Mouse (Mus musculus) limb, embryonic 10.5 days (tissue): ENCODE data around the gene Mgat3. TPM values are rescaled to one million over a fixed set of nuclear protein-coding genes. Genes with fewer than 3 reads are reported as not detected.

ENCODE experiments used
- DNase-seq: peaks from one replicate; pipeline ENCODE4 v3.0.0-alpha.2; 2017; ENCODE audit warnings: low spot score
- H3K27ac ChIP-seq: fragments of 300-500 bp; sonication (generic); 2 replicates; pipeline ENCODE4 v1.5.1; 2016; ENCODE audit warnings: mild to moderate bottlenecking
- H3K27me3 ChIP-seq: fragments of 300-500 bp; sonication (generic); 2 replicates; pipeline ENCODE4 v1.6.1; 2016; ENCODE audit warnings: low read depth, mild to moderate bottlenecking; ENCODE audit not compliant: poor library complexity, severe bottlenecking
- H3K36me3 ChIP-seq: fragments of 300-500 bp; sonication (generic); 2 replicates; pipeline ENCODE4 v1.6.1; 2016; ENCODE audit warnings: mild to moderate bottlenecking, moderate library complexity
- H3K4me1 ChIP-seq: fragments of 300-500 bp; sonication (generic); 2 replicates; pipeline ENCODE4 v1.6.1; 2016
- H3K4me3 ChIP-seq: fragments of 300-500 bp; sonication (generic); 2 replicates; pipeline ENCODE4 v1.5.1; 2016; ENCODE audit warnings: mild to moderate bottlenecking, moderate library complexity
- H3K9me3 ChIP-seq: fragments of 300-500 bp; sonication (generic); replicated peaks from 2 replicates; pipeline ENCODE4 v1.6.1; 2016; ENCODE audit warnings: mild to moderate bottlenecking
- WGBS: fragments of 180-500 bp; shearing (Covaris S2); methylation state at CpG from one replicate; pipeline ENCODE4 v1.1.7; 2016; 5-methylcytosine and 5-hydroxymethylcytosine counted together
- polyA plus RNA-seq: library from polyadenylated mRNA; unstranded; fragments of >200 nt; fragmentation: Nextera tagmentation; extraction: Ambion mirVana; gene quantifications from 2 replicates; pipeline ENCODE4 v1.2.1, GENCODE M21; 2016

Mgat3 gene
- polyA plus RNA-seq, 1 experiment from 2014 or later = 5.3 TPM

GRCm38 (mm10) chr15:80253530-80253929 lies 80.0 kb downstream of the Mgat3 start:
- H3K9me3 ChIP-seq = no peaks in the 10 kb centered on the region
- peaks cover 62% of the 10 kb centered on the region for H3K4me1 ChIP-seq
- peaks cover 65% of the 10 kb centered on the region for H3K36me3 ChIP-seq
- DNase-seq = peak; percentile 51
- H3K4me3 ChIP-seq = peak overlapping the region; percentile 98
- no peaks in the 10 kb centered on the region; the same call in 1 of the 2 replicates for H3K27me3 ChIP-seq
- WGBS = 9% methylated on average over 2 of the region's 2 CpGs
- peak overlapping the region; percentile 99 for H3K27ac ChIP-seq

- no peaks in the 10 kb centered on the region; the same call in 1 of the 2 replicates for H3K27me3 ChIP-seq
- H3K27ac ChIP-seq = peak overlapping the region; percentile 99
- H3K9me3 ChIP-seq = no peaks in the 10 kb centered on the region
- H3K36me3 ChIP-seq = peaks cover 65% of the 10 kb centered on the region
- peaks cover 65% of the 10 kb centered on the region for H3K4me1 ChIP-seq
- WGBS = 51% methylated on average over 6 of the region's 6 CpGs
- no peak for DNase-seq
- peak overlapping the region; percentile 98 for H3K4me3 ChIP-seq
Measured at GRCm38 (mm10) chr15:80254207-80254606, 80.7 kb downstream of the Mgat3 start.

DNA sequence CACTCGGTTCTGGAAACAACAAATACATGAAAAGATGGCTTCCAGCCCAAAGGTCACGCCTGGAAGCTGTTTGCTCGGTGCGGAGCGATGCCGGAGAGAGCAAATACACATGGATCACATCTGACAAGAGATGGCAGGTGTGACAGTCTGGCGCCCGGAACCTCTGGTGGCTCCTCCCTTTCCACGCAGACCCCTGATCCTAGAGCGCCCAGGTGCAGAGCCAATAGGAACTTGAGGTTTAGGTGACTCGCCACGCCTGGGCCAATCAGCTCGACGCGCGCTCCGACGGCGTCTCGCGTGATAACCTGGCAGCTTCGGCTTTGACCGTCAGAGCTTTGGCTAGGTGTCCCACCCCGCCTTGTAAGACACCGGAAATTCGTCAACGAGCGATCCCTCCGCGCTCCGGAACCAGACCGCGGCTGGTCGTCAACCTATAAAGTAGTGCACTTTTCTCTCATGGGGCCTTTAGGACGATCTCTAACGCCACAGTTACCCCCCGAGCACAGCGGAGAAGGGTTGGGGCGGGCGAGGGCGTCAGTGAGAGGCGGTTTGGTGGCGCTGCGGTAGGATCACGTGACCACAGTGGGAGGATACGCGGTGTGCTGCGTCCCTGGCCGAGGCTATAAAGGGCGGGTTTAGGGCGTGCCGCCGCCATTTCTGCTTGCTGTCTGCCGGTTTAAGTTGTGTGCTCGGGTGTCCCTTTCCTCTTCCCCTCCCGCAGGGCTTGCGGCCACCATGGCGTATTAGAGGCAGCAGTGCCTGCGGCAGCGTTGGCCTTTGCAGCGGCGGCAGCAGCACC lies 81.5 kb downstream of the Mgat3 start, which contains the start of gene Atf4:
TSS of gene Atf4 (plus strand) at position 338 of the 799 bp plus-strand sequence.
- DNase-seq = peak; percentile 97
- H3K9me3 ChIP-seq = no peaks in the 10 kb centered on the region
- H3K36me3 ChIP-seq = peaks cover 65% of the 10 kb centered on the region
- H3K4me3 ChIP-seq = peak within 1 kb of the TSS; percentile 98
- WGBS = under 1% methylated on average over 62 of the region's 62 CpGs
- peaks cover 65% of the 10 kb centered on the region for H3K4me1 ChIP-seq
- H3K27me3 ChIP-seq = no peaks in the 10 kb centered on the region; the same call in 1 of the 2 replicates
- peak within 1 kb of the TSS; percentile 99 for H3K27ac ChIP-seq

- Histone ChIP-seq H3K27ac (peak overlapping the region; percentile 99), H3K9me3 (no peaks in the 10 kb centered on the region), H3K36me3 (peaks cover 65% of the 10 kb centered on the region), H3K4me1 (peaks cover 65% of the 10 kb centered on the region), H3K4me3 (peak overlapping the region; percentile 98), H3K27me3 (no peaks in the 10 kb centered on the region; the same call in 1 of the 2 replicates)
- WGBS = under 1% methylated on average over 51 of the region's 51 CpGs
- peak; percentile 89 for DNase-seq
Measured at GRCm38 (mm10) chr15:80255646-80256121, 82.2 kb downstream of the Mgat3 start.

GRCm38 (mm10) chr15:80256242-80256641 lies 82.7 kb downstream of the Mgat3 start:
- DNase-seq = no peak
- H3K27ac ChIP-seq = peak overlapping the region; percentile 99
- peak overlapping the region; percentile 98 for H3K4me3 ChIP-seq
- no peaks in the 10 kb centered on the region for H3K27me3 ChIP-seq
- peaks cover 60% of the 10 kb centered on the region for H3K4me1 ChIP-seq
- 15% methylated on average over 16 of the region's 16 CpGs for WGBS
- H3K36me3 ChIP-seq = peaks cover 65% of the 10 kb centered on the region
- H3K9me3 ChIP-seq = no peaks in the 10 kb centered on the region

DNA sequence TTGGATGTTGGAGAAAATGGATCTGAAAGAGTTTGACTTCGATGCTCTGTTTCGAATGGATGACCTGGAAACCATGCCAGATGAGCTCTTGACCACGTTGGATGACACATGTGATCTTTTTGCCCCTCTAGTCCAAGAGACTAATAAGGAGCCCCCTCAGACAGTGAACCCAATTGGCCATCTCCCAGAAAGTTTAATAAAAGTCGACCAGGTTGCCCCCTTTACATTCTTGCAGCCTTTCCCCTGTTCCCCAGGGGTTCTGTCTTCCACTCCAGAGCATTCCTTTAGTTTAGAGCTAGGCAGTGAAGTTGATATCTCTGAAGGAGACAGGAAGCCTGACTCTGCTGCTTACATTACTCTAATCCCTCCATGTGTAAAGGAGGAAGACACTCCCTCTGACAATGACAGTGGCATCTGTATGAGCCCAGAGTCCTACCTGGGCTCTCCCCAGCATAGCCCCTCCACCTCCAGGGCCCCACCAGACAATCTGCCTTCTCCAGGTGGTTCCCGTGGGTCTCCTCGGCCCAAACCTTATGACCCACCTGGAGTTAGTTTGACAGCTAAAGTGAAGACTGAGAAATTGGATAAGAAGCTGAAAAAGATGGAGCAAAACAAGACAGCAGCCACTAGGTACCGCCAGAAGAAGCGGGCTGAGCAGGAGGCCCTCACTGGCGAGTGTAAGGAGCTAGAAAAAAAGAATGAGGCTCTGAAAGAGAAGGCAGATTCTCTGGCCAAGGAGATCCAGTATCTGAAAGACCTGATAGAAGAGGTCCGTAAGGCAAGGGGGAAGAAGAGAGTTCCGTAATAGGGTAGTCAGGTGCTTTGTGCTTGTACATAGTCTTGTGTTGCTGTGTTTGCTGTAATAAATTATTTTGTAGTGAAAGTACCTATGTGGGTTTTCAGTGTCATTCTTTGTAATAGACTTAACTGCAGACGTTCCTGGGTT lies 83.4 kb downstream of the Mgat3 start:
- H3K4me1 ChIP-seq = peaks cover 54% of the 10 kb centered on the region
- H3K36me3 ChIP-seq = peaks cover 61% of the 10 kb centered on the region
- H3K9me3 ChIP-seq = no peaks in the 10 kb centered on the region
- WGBS = 66% methylated on average over 12 of the region's 12 CpGs
- H3K4me3 ChIP-seq = peak overlapping the region; percentile 98
- peak overlapping the region; percentile 99 for H3K27ac ChIP-seq
- H3K27me3 ChIP-seq = no peaks in the 10 kb centered on the region
- DNase-seq = no peak

DNA sequence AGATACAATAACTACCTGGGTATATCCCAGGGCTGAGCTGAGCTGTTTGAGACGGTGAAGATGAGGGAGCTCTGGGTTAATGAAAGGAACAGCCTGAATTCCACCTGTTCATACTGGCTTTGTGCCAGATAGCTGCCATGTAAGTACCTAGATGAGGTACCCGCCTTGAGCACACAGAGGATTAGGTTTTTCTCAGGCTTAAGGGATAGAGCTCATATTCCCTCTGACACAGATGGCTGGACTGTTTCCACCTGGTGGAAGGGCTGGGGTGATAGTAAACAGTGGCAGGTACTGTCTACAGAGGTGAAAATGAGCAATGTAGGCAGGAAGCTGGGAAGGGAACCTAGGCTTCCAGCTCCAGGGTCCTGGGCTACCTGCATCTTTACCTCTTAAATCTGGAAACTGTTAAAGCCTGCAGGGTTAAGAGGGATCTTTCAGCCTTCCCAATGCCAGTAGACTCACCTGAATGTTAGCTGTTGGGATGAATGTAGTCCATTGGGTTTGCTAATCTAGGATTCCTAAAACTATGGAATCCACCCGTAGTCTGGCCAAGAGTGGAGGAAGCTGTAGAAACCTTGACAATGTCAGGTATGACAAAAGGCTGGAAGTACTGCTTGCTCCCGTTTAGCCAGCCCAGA lies 84.2 kb downstream of the Mgat3 start:
- 43% methylated on average over 4 of the region's 4 CpGs for WGBS
- Histone ChIP-seq H3K4me3 (peak overlapping the region; percentile 98), H3K9me3 (no peaks in the 10 kb centered on the region), H3K4me1 (peaks cover 50% of the 10 kb centered on the region), H3K27me3 (no peaks in the 10 kb centered on the region), H3K27ac (peak overlapping the region; percentile 62; the same call in 1 of the 2 replicates), H3K36me3 (peaks cover 64% of the 10 kb centered on the region)
- DNase-seq = no peak

- Histone ChIP-seq H3K36me3 (peaks cover 64% of the 10 kb centered on the region), H3K4me3 (peak overlapping the region; percentile 98; the same call in 1 of the 2 replicates), H3K27me3 (no peaks in the 10 kb centered on the region), H3K4me1 (peaks cover 50% of the 10 kb centered on the region), H3K27ac (peak overlapping the region; percentile 62), H3K9me3 (no peaks in the 10 kb centered on the region)
- 59% methylated on average over 11 of the region's 11 CpGs for WGBS
- DNase-seq = peak; percentile 45
Measured at GRCm38 (mm10) chr15:80258240-80259170, 85.0 kb downstream of the Mgat3 start.

DNA sequence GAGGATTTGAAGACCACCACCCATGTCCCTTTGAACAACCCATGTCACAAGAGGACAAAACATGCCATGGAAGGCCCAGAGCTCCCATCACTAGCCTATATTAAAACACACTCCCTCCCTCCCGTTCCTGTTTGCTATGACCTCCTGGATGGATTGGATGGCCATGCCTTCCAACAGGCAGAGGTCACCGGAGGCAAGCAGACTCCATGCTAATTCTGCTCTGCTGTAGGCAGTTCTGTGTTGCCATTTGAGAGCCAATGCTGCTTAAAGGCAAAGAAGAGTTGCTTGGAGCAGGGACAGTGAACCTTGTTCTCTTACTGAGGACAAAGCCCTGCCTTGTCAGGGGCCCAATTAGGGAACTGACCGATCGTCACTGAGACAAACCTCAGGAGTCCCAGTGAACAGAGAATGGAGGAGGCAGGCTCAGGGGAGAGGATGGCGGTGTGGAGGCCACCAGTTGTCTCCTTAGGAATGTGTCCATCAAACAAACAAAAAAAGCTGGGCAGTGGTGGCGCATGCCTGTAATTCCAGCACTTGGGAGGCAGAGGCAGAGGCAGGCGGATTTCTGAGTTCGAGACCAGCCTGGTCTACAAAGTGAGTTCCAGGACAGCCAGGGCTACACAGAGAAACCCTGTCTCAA lies 86.0 kb downstream of the Mgat3 start:
- Histone ChIP-seq H3K27me3 (no peaks in the 10 kb centered on the region), H3K4me3 (no peak overlapping the region), H3K36me3 (peaks cover 64% of the 10 kb centered on the region), H3K4me1 (peaks cover 46% of the 10 kb centered on the region), H3K27ac (no peak overlapping the region), H3K9me3 (no peaks in the 10 kb centered on the region)
- 88% methylated on average over 8 of the region's 8 CpGs for WGBS
- no peak for DNase-seq

DNA sequence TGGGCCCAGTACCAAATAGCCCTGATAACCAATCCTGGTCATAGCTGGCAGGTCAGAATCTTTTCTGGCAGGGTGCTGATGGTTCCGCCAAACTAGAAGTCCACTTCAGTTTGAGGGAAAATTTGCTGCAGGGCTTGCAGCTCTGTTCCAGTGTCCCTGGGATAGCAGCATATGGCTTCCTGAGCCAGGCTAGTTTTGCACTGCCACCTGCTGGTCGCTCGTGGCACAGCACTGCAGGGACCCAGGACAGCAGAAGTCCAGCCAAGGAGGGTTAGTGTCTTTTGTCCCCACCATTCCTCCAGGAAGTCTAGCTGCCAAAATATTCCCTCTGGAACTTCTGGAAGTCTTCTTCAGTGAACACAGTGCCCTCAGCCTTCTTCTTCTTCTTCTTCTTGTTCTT lies 87.2 kb downstream of the Mgat3 start:
- H3K36me3 ChIP-seq = peaks cover 64% of the 10 kb centered on the region
- no peaks in the 10 kb centered on the region for H3K9me3 ChIP-seq
- H3K27ac ChIP-seq = no peak overlapping the region
- H3K4me1 ChIP-seq = peaks cover 46% of the 10 kb centered on the region
- no peak overlapping the region for H3K4me3 ChIP-seq
- 17% methylated on average over 3 of the region's 3 CpGs for whole genome bisulfite sequencing
- H3K27me3 ChIP-seq = no peaks in the 10 kb centered on the region
- peak; percentile 91 for DNase-seq

GRCm38 (mm10) chr15:80261100-80261499 lies 87.6 kb downstream of the Mgat3 start:
- H3K27me3 ChIP-seq = no peaks in the 10 kb centered on the region
- H3K36me3 ChIP-seq = peaks cover 62% of the 10 kb centered on the region
- H3K27ac ChIP-seq = no peak overlapping the region
- H3K9me3 ChIP-seq = no peaks in the 10 kb centered on the region
- DNase-seq = no peak
- H3K4me1 ChIP-seq = peaks cover 46% of the 10 kb centered on the region
- H3K4me3 ChIP-seq = no peak overlapping the region
- WGBS = 87% methylated on average over 7 of the region's 7 CpGs
